In the genomic region with DNA sequence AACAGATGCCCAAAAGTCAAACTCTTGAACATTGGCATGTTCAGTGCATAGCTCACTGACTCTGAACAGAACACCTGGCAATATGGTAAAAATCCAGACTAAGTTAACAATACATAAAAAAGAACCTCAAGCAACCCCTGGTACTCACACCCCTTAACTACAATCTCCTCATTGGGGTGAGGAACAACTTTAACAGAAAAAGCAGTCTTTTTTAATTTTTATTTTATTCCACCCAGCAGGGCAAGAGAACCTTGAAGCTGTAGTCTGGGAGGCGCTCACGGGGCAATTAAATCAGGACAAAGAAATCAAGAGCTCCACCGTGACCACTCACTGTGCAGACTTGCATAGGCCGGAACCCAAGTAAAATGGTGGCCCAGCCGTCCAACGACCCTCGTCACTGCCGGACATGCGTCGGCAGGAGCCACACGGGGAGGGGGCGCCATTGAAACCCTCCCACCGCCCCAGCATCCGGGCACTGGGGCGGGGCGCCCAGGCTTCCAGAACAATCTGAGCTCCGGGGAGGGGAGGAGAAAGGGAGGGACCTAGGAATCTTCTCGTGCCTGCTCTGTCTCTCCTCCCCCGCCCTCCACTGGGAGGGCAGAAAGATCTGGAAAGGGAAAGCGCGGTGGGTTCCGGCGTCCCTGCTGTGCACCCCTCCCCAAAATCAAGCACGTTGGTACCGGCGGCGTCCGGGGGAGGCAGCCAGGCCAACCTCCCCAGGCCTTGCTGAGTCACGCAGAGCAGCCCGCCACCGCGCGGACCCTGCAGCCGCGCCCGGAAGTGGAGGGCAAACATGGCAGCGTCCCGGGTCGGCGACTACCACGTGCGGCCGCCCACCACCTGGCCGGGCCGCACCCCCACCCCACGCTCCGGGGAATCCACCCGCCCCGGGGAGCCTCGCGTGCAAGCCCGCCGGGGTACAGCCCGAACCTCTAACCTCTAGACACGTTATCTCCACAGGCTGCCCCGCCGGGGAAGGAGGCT, we compare ENCODE assay signal across 8 mouse cellular contexts. TPM values are rescaled to one million over a fixed set of nuclear protein-coding genes. Genes with fewer than 3 reads are reported as not detected.
DNase-seq lines count a peak whose midpoint lies in the region; ATAC-seq lines count a peak whose summit lies in the region.

No protein-coding gene starts in this region.

- H3K4me2 ChIP-seq in hindbrain, embryonic 11.5 days (replicated peaks; ENCODE audit: low read depth, low read length) = peak overlapping the region; percentile 86

- H3K4me3 ChIP-seq in hindbrain, embryonic 11.5 days (ENCODE audit: low read depth, low read length) = peak overlapping the region; percentile 92

- peak; percentile 91 for DNase-seq in NIH3T3 (ENCODE audit: low read depth)
- DNase-seq in cerebellum, postnatal 10 days = peak; percentile 90 to 91
- peak; percentile 78 for DNase-seq in frontal cortex, postnatal 10 days (ENCODE audit: low spot score in 2 of 2)
- peak; percentile 89 for DNase-seq in hindbrain, embryonic 11.5 days (ENCODE audit: low spot score)
- peak; percentile 68 to 83 for DNase-seq in layer of hippocampus, postnatal 14 days (ENCODE audit: low spot score in 2 of 2)
- DNase-seq in lung, postnatal 10 days = peak; percentile 95
- DNase-seq in retina, embryonic 14.5 days (ENCODE audit: low spot score) = peak; percentile 83
- DNase-seq in thymus, postnatal 4 days = peak; percentile 83

- H3K9ac ChIP-seq in hindbrain, embryonic 11.5 days (ENCODE audit: low read depth, low read length) = peak overlapping the region; percentile 99

- H3K27me3 ChIP-seq in hindbrain, embryonic 11.5 days (ENCODE audit: control insufficient read depth, insufficient read depth, low read length) = no peaks in the 10 kb centered on the region

- H3K9me3 ChIP-seq in hindbrain, embryonic 11.5 days (ENCODE audit: control insufficient read depth, low read length) = no peaks in the 10 kb centered on the region

- peak overlapping the region; percentile 92 for H3K27ac ChIP-seq in hindbrain, embryonic 11.5 days (ENCODE audit: low read depth, low read length)

- ATAC-seq in hindbrain, embryonic 11.5 days (ENCODE audit: low FRiP score) = peak; percentile 67

- H3K36me3 ChIP-seq in hindbrain, embryonic 11.5 days (ENCODE audit: control insufficient read depth, insufficient read depth, low read length) = peaks cover 20% of the 10 kb centered on the region

- WGBS in hindbrain, embryonic 11.5 days = under 1% methylated on average over 56 of the region's 57 CpGs

- peaks cover 4% of the 10 kb centered on the region; the same call in 1 of the 2 replicates for H3K4me1 ChIP-seq in hindbrain, embryonic 11.5 days (replicated peaks; ENCODE audit: control insufficient read depth, insufficient read depth, low read length)

RNA-seq across cellular contexts. Expression of gene Hsp90ab1, which starts 0.7 kb away (rescaled TPM):
- 1,644 and 1,674 TPM in 2 replicates for polyA plus RNA-seq in hindbrain, embryonic 11.5 days (2014; fragmentation: Nextera tagmentation; extraction: Ambion mirVana)
- 1,000 to 10,000 TPM; 1,658 to 1,733 TPM for total RNA-seq in layer of hippocampus, postnatal 14 days (2021)

RNA-seq across cellular contexts. Expression of gene Slc35b2, which starts 8.7 kb away (rescaled TPM):
- polyA plus RNA-seq in hindbrain, embryonic 11.5 days (2014; fragmentation: Nextera tagmentation; extraction: Ambion mirVana) = 89.9 and 91.5 TPM in 2 replicates
- total RNA-seq in layer of hippocampus, postnatal 14 days (2021) = 10 to 100 TPM; 47.3 to 52.8 TPM

RNA-seq across cellular contexts. Expression of gene Nfkbie, which starts 16.9 kb away (rescaled TPM):
- polyA plus RNA-seq in hindbrain, embryonic 11.5 days (2014; fragmentation: Nextera tagmentation; extraction: Ambion mirVana) = 5.6 and 9.0 TPM in 2 replicates
- 1 to 10 TPM; 3.4 to 3.6 TPM for total RNA-seq in layer of hippocampus, postnatal 14 days (2021)

RNA-seq across cellular contexts. Expression of gene Tmem151b, which starts 22.9 kb away (rescaled TPM):
- 4.7 and 5.6 TPM in 2 replicates for polyA plus RNA-seq in hindbrain, embryonic 11.5 days (2014; fragmentation: Nextera tagmentation; extraction: Ambion mirVana)
- total RNA-seq in layer of hippocampus, postnatal 14 days (2021) = 100 to 1,000 TPM; 106 to 107 TPM

RNA-seq across cellular contexts. Expression of gene Slc29a1, which starts 27.0 kb away (rescaled TPM):
- polyA plus RNA-seq in hindbrain, embryonic 11.5 days (2014; fragmentation: Nextera tagmentation; extraction: Ambion mirVana) = 48.0 and 50.8 TPM in 2 replicates
- total RNA-seq in layer of hippocampus, postnatal 14 days (2021) = 10 to 100 TPM; 17.5 to 22.9 TPM

Comparison
In these comparisons a context has a peak if more than half of its experiments do, and no peak if none do; other contexts are left out.
1. Peak in every context shown above with its lines: DNase-seq, ATAC-seq, H3K4me3 ChIP-seq and H3K27ac ChIP-seq.